Mouse (Mus musculus): ENCODE results near the gene Erc2.

DNA sequence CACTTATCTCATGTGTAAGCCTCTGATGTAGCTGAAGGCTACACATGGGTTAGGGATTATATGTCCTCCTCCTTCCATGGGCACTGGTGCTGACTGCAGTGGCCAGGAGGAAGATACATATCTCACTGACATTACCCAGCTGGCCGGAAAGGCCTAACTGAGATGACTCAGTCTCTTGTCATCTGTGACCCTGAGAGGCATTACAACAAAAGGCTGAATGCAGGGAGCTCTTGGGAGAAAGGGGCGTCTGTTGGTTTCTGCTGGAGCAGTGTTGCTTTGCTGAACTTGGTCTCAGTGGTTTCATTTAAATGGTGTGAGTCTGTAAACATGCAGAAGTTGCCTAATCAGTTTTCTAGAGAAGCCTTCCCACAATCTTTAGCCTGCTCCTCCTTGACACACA, 334.6 kb downstream of the Erc2 start:
- TF ChIP-seq POLR2A (IDR thresholded peaks at IDR 0.05; ENCODE audit: extremely low read depth, insufficient read depth, low read length) (no peak), CTCF (IDR thresholded peaks at IDR 0.05; ENCODE audit: low read depth, low read length) (no peak)
